Mouse (Mus musculus): ENCODE results near the gene Myo10.

DNA sequence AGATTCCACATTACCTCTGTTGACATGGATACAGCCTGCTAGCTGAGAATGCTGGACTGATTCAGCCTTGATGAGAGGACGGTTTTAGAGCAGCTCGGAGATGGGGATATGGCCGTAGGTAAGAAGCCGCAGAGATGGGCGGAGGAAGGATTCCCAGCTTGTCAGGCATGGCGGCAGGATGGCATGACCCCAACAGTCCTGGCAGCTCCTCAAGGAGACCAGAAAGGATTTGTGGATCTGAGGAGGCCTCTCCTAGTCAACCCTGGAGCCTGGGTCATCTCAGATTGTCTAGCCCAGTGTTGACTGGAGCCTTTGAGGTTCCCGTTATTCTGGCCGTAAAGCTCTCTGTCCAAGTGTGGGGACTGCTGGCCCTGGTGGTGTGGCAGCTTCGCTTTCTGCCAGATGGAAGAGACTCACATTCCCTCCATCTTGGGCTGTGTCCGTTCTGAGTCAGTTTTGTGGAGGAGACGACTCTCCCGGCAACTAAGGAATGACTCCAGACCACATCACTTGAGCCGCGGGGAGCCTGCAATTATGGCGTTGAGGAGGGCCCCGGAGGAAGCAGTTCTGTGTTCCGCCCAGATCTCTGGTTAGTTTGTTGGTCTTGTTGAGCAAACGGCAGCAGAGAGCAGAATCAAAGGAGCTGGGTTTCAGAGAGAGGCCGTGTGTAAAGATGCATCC is 84.7 kb downstream of the Myo10 start:
- TF ChIP-seq CTCF (IDR thresholded peaks at IDR 0.05; ENCODE audit: low read depth) (no peak), EP300 (IDR thresholded peaks at IDR 0.05; ENCODE audit: low read depth) (no peak)
